Mouse (Mus musculus) liver, embryonic 14.5 days (tissue): ENCODE measurements around the gene Pnkd.

Experiments used
- CTCF ChIP-seq: IDR thresholded peaks from 2 replicates; pipeline ENCODE4 v1.5.1; 2016; ENCODE audit warnings: antibody characterized with exemption, low read depth, control low read depth
- EP300 ChIP-seq: IDR thresholded peaks from 2 replicates; pipeline ENCODE4 v1.6.1; 2016; ENCODE audit warnings: antibody characterized with exemption, low read depth

- TF ChIP-seq EP300: no peak
- no peak for TF ChIP-seq CTCF
Measured at GRCm38 (mm10) chr1:74290141-74290540, 5.4 kb downstream of the Pnkd start.
